Mouse (Mus musculus) forebrain, postnatal 0 days (tissue): ENCODE results near the gene Il1a. TPM values are rescaled to one million over a fixed set of nuclear protein-coding genes. Genes with fewer than 3 reads are reported as not detected.

ENCODE experiments used
- ATAC-seq: fragments of 200-750 bp; cut with Nextera tagmentation; 2 replicates; pipeline ENCODE4 v1.8.0; 2017; ENCODE audit warnings: mild to moderate bottlenecking, moderate library complexity
- DNase-seq: peaks from one replicate; pipeline ENCODE4 v3.0.0-alpha.2; 2015
- H3K27ac ChIP-seq: fragments of 300-500 bp; sonication (generic); 2 replicates; pipeline ENCODE4 v1.5.1; 2014; ENCODE audit warnings: low read depth, mild to moderate bottlenecking, antibody characterized with exemption, low read length, moderate library complexity, mixed read lengths
- H3K27me3 ChIP-seq: fragments of 300-500 bp; sonication (generic); 2 replicates; pipeline ENCODE4 v1.6.1; 2014; ENCODE audit warnings: mild to moderate bottlenecking, low read length, mixed read lengths; ENCODE audit not compliant: insufficient read depth
- H3K36me3 ChIP-seq: fragments of 300-500 bp; sonication (generic); 2 replicates; pipeline ENCODE4 v1.6.1; 2014; ENCODE audit warnings: mild to moderate bottlenecking, moderate library complexity; ENCODE audit not compliant: insufficient read depth
- H3K4me1 ChIP-seq: fragments of 300-500 bp; sonication (generic); 2 replicates; pipeline ENCODE4 v1.6.1; 2014; ENCODE audit warnings: antibody characterized with exemption; ENCODE audit not compliant: insufficient read depth
- H3K4me2 ChIP-seq: fragments of 300-500 bp; sonication (generic); 2 replicates; pipeline ENCODE4 v1.6.1; 2014; ENCODE audit warnings: low read depth, mild to moderate bottlenecking, moderate library complexity
- H3K4me3 ChIP-seq: fragments of 300-500 bp; sonication (generic); 2 replicates; pipeline ENCODE4 v1.5.1; 2014; ENCODE audit warnings: low read depth, low read length, mixed read lengths
- H3K9ac ChIP-seq: fragments of 300-500 bp; sonication (generic); 2 replicates; pipeline ENCODE4 v1.6.1; 2014; ENCODE audit warnings: mild to moderate bottlenecking
- H3K9me3 ChIP-seq: fragments of 300-500 bp; sonication (generic); 2 replicates; pipeline ENCODE4 v1.6.1; 2016; ENCODE audit warnings: low read length
- CTCF ChIP-seq: sonication (generic); IDR thresholded peaks from 2 replicates; pipeline ENCODE4 v1.5.1; 2016; ENCODE audit warnings: antibody characterized with exemption, control low read depth, low read depth
- WGBS: fragments of 180-500 bp; shearing (Covaris S2); extraction: QIAGEN DNeasy Blood & Tissue Kit; methylation state at CpG from one replicate; pipeline ENCODE4 v1.1.7; 2014; 5-methylcytosine and 5-hydroxymethylcytosine counted together
- polyA plus RNA-seq: library from polyadenylated mRNA; unstranded; fragments of >200 nt; fragmentation: Nextera tagmentation; extraction: Ambion mirVana; gene quantifications from 2 replicates; pipeline ENCODE4 v1.2.1, GENCODE M21; 2015
- total RNA-seq: library from RNA; depleted of rRNA; stranded (reverse); fragments of >200 nt; gene quantifications from 2 replicates; pipeline ENCODE4 v1.2.3, GENCODE M21; 2014

Il1a gene
- total and polyA plus RNA-seq, 2 experiments from 2014 or later = 0.10 to 0.38 TPM

DNA sequence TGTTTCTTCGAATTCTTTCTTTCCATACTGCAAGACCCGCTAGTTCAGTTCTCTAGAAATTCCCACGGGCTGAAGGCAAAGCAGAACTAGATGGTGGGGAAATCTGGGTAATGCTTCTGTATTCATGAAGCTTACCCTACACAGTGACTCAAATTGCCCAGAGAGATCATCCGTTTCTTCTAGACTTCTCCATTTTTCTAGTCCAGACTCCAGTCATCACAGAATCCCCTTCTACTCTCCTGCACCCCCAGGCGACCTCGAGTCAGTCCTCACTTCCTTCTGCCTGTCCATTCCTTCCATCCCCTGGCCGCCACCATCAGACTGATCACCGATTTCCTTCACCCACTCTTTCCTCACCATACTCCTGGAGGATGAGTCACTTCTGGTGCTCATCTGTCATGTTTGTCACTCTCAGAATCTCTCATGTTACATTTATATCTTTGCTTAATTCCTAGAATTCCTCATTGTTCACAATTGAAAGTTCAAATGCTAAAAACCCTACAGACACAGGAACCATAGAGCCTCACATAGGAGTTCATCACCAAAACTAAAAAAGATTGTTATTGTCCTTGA, 10.3 kb upstream of the Il1a start:
- Histone ChIP-seq H3K4me3 (no peak overlapping the region), H3K9me3 (no peaks in the 10 kb centered on the region), H3K4me1 (no peaks in the 10 kb centered on the region), H3K27ac (no peak overlapping the region), H3K27me3 (no peaks in the 10 kb centered on the region), H3K4me2 (no peak overlapping the region), H3K36me3 (no peaks in the 10 kb centered on the region), H3K9ac (no peak overlapping the region)
- DNase-seq = no peak
- ATAC-seq = no peak
- no peak for TF ChIP-seq CTCF
- WGBS = 87% methylated on average over 8 of the region's 8 CpGs

DNA sequence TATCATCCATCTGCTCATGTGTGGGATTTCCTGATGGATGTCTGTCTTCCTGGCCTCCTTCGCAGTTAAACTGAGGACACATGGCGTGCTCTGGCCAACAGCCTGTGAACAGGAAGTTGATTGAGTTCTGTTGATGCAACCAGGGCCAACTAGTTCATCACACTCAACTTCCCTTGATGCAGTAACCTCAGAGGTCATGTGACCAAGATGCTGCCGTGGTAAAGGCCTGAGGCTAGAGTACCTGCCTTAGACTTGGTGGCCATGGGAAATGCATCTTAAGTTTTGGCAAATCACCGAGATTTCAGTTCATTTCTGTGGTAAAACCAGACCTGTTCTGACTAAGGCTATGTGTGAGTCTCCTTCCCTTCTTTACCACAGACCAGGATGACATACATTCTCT, 6.1 kb upstream of the Il1a start:
- 72% methylated on average over 4 of the region's 4 CpGs for WGBS
- Histone ChIP-seq H3K27me3 (no peaks in the 10 kb centered on the region), H3K27ac (no peak overlapping the region), H3K4me3 (no peak overlapping the region), H3K9me3 (no peaks in the 10 kb centered on the region), H3K4me1 (no peaks in the 10 kb centered on the region), H3K36me3 (no peaks in the 10 kb centered on the region), H3K4me2 (no peak overlapping the region), H3K9ac (no peak overlapping the region)
- DNase-seq = no peak
- no peak for ATAC-seq
- no peak for TF ChIP-seq CTCF

DNA sequence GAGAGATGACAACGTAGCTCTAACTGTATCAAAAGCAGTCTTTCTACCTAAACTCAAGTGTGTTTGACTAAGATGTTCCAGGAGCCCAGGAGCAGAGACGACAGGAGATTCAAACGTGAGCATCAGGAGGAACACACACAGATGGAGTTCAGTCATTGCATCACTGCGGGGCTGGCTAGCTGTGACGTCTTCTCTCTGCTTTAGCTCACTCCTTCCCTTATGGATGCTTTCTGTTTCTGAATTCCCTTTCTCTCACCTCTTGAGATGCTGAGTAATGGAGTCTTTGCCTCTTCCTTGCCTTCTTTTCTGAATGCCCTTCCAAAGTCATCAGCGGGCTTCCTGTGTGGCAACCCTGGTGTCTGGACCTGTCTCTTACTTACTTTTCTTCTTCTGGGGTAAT, 5.1 kb upstream of the Il1a start:
- WGBS = 78% methylated on average over 6 of the region's 6 CpGs
- Histone ChIP-seq H3K27ac (no peak overlapping the region), H3K36me3 (no peaks in the 10 kb centered on the region), H3K4me1 (no peaks in the 10 kb centered on the region), H3K4me2 (no peak overlapping the region), H3K9ac (no peak overlapping the region), H3K27me3 (no peaks in the 10 kb centered on the region), H3K4me3 (no peak overlapping the region), H3K9me3 (no peaks in the 10 kb centered on the region)
- no peak for TF ChIP-seq CTCF
- DNase-seq (no peak), ATAC-seq (no peak)

DNA sequence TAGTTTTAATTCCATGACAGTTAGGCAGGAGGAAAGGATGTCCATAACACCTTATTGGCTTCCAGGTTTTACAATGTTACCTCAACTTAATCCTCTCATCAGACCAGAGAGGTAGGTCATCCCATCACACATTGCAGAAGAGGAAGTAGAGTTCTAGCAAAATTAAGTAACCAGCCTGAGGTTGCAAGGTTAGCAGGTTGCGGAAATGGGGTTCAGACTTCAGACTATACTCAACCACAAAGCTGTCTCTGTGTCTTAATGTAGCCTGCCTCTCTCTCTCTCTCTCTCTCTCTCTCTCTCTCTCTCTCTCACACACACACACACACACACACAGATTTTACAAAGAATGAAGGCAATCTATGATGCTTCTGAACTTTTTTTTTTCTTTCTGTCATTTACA, 4.2 kb upstream of the Il1a start:
- WGBS = 88% methylated on average over 1 of the region's 1 CpGs
- H3K4me3 ChIP-seq = no peak overlapping the region
- no peak overlapping the region for H3K9ac ChIP-seq
- DNase-seq (no peak), ATAC-seq (no peak)
- no peaks in the 10 kb centered on the region for H3K9me3 ChIP-seq
- no peak overlapping the region for H3K27ac ChIP-seq
- no peaks in the 10 kb centered on the region for H3K27me3 ChIP-seq
- H3K4me2 ChIP-seq = no peak overlapping the region
- no peaks in the 10 kb centered on the region for H3K4me1 ChIP-seq
- no peak for TF ChIP-seq CTCF
- H3K36me3 ChIP-seq = no peaks in the 10 kb centered on the region

DNA sequence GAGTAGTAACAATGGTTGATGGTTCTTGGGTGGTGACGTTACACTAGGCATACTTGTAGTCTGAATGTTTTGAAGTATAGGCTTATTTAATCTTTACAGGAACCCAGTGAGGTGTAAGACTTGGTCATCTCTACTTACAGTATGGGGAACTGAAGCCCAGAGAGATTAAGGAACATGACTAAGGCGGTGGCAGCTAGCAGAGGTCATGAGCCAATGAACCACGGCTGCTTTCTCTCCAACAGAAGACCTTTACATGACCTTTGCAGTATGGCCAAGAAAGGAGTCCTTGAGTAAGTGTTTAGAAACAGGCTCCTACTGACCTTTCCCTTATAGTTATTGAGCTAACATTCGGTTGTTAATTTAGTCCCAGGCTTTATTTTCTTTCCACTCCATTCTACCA, 3.8 kb downstream of the Il1a start:
- H3K4me1 ChIP-seq = no peaks in the 10 kb centered on the region
- no peaks in the 10 kb centered on the region for H3K9me3 ChIP-seq
- 80% methylated on average over 4 of the region's 4 CpGs for WGBS
- H3K36me3 ChIP-seq = no peaks in the 10 kb centered on the region
- H3K4me2 ChIP-seq = no peak overlapping the region
- ATAC-seq (no peak), DNase-seq (no peak)
- H3K27me3 ChIP-seq = no peaks in the 10 kb centered on the region
- H3K9ac ChIP-seq = no peak overlapping the region
- H3K27ac ChIP-seq = no peak overlapping the region
- no peak for TF ChIP-seq CTCF
- H3K4me3 ChIP-seq = no peak overlapping the region

DNA sequence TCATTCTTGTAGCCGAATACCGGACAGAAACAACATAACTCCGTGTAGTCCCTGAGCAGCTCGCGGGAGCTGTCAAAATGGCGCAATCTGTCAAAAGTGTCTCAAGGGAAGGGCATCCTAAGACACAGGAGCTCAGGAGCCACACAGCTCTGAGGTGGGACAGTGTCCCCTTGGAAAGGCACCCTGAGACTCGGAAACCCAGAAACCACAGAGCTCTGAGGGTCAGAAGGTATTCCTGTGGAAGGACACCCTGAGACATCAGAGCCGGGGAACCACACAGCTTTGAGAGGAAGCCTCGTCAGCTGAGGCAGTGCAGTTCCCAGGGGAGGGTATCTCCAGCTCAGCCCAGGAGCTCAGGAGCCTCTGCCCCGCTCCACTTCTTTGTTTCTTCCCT, 12.2 kb downstream of the Il1a start:
- ATAC-seq = peak; percentile 51
- H3K27me3 ChIP-seq = no peaks in the 10 kb centered on the region

DNA sequence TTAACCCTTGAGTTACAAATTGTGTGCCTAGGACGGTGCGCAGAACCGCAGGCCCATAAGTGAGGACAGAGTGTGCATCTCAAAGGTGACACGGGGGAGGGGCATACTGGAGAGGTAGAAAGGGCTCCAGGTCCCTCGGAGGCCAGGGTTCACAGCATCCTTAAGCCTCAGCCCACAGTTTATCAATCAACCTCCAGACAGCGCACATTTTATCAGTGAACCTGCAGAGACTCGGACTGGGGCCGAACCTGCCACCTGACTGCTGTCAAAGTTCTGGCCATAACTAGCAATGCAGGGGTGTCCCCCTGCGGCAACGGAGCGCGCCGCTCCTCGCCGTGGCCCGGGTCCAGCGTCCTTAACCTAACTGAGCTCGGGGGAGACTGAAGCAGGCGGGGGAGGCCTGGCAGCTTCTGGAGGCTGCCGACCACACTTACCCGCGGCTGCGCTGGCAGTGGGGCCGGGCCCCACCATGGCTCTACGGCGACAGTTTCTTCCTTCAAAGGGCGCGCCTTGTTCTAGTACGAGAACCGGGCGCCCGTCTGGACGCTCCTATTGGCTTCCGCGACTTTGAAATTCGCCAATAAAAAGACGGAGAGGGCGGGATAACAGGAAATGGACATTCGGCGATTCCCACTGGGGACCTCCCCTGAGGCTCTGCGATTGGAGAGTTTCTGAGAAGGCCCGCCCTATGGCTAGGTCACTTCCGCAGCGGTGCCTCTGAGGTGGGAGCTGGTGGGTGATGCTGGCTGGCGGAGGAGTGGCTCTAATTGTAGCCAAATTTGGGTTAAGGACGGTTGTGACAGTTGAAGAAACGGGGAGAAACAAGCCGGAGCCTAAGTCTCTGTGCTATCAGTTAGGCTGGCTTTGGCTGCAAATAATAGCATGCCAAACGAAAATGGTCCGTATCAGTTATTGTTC, 12.8 kb downstream of the Il1a start, which contains the start of gene Ckap2l:
Ckap2l (minus strand) TSS at position 542 of the 918 bp plus-strand sequence.
- WGBS = under 1% methylated on average over 50 of the region's 50 CpGs
- Histone ChIP-seq H3K9me3 (no peaks in the 10 kb centered on the region), H3K4me3 (peak within 1 kb of the TSS; percentile 79), H3K4me1 (peaks cover 4% of the 10 kb centered on the region), H3K4me2 (peak within 1 kb of the TSS; percentile 82), H3K9ac (peak within 1 kb of the TSS; percentile 64), H3K27ac (peak within 1 kb of the TSS; percentile 97), H3K27me3 (no peaks in the 10 kb centered on the region), H3K36me3 (no peaks in the 10 kb centered on the region)
- TF ChIP-seq CTCF = no peak
- DNase-seq (peak; percentile 99), ATAC-seq (peak; percentile 100)

More for the DNA sequence above, 12.2 kb downstream of the Il1a start:
- Histone ChIP-seq H3K4me2 (peak overlapping the region; percentile 67), H3K9me3 (no peaks in the 10 kb centered on the region), H3K4me1 (peaks cover 4% of the 10 kb centered on the region), H3K27ac (peak overlapping the region; percentile 97), H3K36me3 (no peaks in the 10 kb centered on the region), H3K4me3 (peak overlapping the region; percentile 79), H3K9ac (peak overlapping the region; percentile 64)
- TF ChIP-seq CTCF = no peak
- no peak for DNase-seq
- 3% methylated on average over 10 of the region's 10 CpGs for WGBS
